Mouse (Mus musculus) embryo, embryonic 11 days (tissue): ENCODE data around the gene Zfp11.

ENCODE experiments used
- DNase-seq: peaks from one replicate; pipeline ENCODE4 v3.0.0-alpha.2; 2015

The Zfp11 gene

DNA sequence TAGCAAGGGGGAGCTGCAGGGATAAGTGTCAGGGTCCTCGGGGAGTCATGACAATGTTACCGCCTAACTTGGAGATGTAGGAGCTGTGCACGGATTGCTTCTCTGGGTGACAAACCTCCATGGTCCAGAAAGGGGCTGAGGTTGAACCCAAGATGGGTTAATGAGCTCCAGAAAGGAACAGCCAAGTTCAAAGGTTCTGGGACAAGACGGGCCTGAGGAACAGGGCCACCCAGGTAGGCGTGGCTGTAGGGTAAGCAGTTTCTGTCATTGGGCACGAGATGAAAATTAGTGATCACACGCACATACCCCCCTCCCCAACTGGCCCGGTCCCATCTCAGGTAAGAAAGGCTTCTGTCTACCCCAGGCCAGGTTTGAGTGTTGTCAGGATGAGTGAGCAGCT lies 62.4 kb downstream of the Zfp11 start:
- DNase-seq: no peak
